Mouse (Mus musculus) limb, embryonic 13.5 days (tissue): ENCODE data around the gene Zmat5. TPM values are rescaled to one million over a fixed set of nuclear protein-coding genes. Genes with fewer than 3 reads are reported as not detected.
A peak's percentile ranks its signal among the peaks of the same experiment; 100 is the strongest.

Experiments used
- ATAC-seq: fragments of 200-750 bp; cut with Nextera tagmentation; 2 replicates; pipeline ENCODE4 v1.8.0; 2017; ENCODE audit warnings: low read depth, moderate number of reproducible peaks, moderate TSS enrichment; ENCODE audit not compliant: low FRiP score
- H3K27ac ChIP-seq: fragments of 300-500 bp; sonication (generic); 2 replicates; pipeline ENCODE4 v1.5.1; 2015; ENCODE audit warnings: inconsistent platforms, mild to moderate bottlenecking, moderate library complexity
- H3K27me3 ChIP-seq: fragments of 300-500 bp; sonication (generic); 2 replicates; pipeline ENCODE4 v1.6.1; 2015; ENCODE audit warnings: mild to moderate bottlenecking, inconsistent platforms
- H3K36me3 ChIP-seq: fragments of 300-500 bp; sonication (generic); 2 replicates; pipeline ENCODE4 v1.6.1; 2015; ENCODE audit warnings: inconsistent platforms, mild to moderate bottlenecking, moderate library complexity
- H3K4me1 ChIP-seq: fragments of 300-500 bp; sonication (generic); 2 replicates; pipeline ENCODE4 v1.6.1; 2015; ENCODE audit warnings: inconsistent platforms
- H3K4me2 ChIP-seq: fragments of 300-500 bp; sonication (generic); replicated peaks from 2 replicates; pipeline ENCODE4 v1.6.1; 2015; ENCODE audit warnings: inconsistent platforms, mild to moderate bottlenecking, moderate library complexity
- H3K4me3 ChIP-seq: fragments of 300-500 bp; sonication (generic); 2 replicates; pipeline ENCODE4 v1.5.1; 2015; ENCODE audit warnings: moderate library complexity, mild to moderate bottlenecking, inconsistent platforms
- H3K9ac ChIP-seq: fragments of 300-500 bp; sonication (generic); 2 replicates; pipeline ENCODE4 v1.6.1; 2015; ENCODE audit warnings: mild to moderate bottlenecking, inconsistent platforms
- H3K9me3 ChIP-seq: fragments of 300-500 bp; sonication (generic); 2 replicates; pipeline ENCODE4 v1.6.1; 2016; ENCODE audit warnings: inconsistent platforms
- WGBS: fragments of 180-500 bp; shearing (Covaris S2); methylation state at CpG from one replicate; pipeline ENCODE4 v1.1.7; 2015; 5-methylcytosine and 5-hydroxymethylcytosine counted together
- polyA plus RNA-seq: library from polyadenylated mRNA; unstranded; fragments of >200 nt; fragmentation: Nextera tagmentation; extraction: Ambion mirVana; gene quantifications from 2 replicates; pipeline ENCODE4 v1.2.1, GENCODE M21; 2015

Zmat5 gene
- polyA plus RNA-seq: 63.4 and 65.3 TPM in 2 replicates

DNA sequence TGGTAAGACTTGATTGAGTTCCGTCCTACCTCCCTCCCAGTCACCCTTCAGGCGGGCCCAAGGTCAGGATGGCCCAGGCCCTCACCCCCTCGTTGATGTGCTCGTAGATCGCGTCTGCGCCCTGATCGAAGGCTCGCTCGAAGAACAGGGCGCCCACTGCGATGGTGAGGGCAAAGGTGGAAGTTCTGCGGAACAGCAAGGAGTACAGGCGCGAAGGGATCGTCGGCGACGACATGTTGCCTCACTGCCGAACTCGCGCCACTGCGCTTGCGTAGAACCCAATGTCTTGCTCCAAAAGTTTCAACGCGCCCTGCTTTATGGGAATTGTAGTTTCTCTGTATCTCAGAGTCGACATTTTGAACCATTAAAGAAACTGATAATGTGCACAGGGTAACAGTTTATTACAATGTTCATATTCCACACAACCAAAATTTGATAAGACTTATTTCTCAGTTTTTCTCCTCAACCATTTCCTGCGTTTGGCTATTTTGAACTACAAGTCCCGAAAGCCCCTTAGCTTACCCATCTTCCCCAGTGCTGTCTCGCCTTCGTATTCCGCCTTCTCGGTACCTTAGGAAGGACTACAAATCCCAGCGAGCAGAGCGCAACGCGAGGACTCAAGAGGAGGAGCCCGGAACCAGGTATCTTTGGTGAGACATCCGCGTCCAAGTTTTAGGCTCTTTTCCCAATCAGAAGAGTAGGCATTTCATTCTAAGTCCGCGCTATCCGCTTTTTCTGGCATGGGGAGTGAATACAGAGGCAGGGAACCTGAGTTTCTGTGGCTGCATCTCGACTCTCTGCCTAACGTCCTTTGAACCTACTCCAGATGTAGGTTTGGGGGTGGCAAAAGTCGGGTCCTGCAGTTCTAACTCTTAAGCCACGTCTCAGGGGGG, at the start of gene Zmat5, which contains the start of gene Uqcr10:
Zmat5 (plus strand) TSS at position 607 of the 893 bp plus-strand sequence.
Uqcr10 (minus strand) TSS at position 271 of the 893 bp plus-strand sequence.
- peak within 1 kb of the TSS; percentile 82 for H3K4me2 ChIP-seq
- no peaks in the 10 kb centered on the region for H3K27me3 ChIP-seq
- peak; percentile 98 for ATAC-seq
- peak within 1 kb of the TSS; percentile 84 for H3K9ac ChIP-seq
- H3K4me1 ChIP-seq: peaks cover 17% of the 10 kb centered on the region
- no peaks in the 10 kb centered on the region for H3K9me3 ChIP-seq
- H3K36me3 ChIP-seq: peaks cover 20% of the 10 kb centered on the region
- H3K27ac ChIP-seq: peak within 1 kb of the TSS; percentile 45; the same call in 1 of the 2 replicates
- WGBS: under 1% methylated on average over 47 of the region's 47 CpGs
- peak within 1 kb of the TSS; percentile 70 for H3K4me3 ChIP-seq

DNA sequence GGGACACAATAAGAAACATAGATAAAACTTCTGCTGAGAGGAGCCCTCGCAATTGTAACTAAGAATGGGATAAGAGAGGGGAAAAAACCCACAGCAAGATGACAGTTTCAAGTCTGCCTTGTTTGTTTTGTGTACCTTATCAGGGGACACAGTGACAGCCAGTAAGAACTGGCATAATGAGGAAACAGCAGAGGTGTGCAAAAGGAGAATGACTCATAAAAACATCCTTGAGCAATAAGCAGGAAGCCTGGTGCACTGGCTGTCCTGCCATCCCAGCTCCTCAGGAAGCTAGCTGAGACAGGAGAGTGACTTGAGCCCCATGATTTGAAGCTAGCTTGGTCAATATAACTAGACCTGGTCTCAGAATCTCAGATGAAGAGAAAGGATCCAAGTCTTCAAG, 44.7 kb upstream of the Zmat5 start:
- Histone ChIP-seq H3K27ac (no peak overlapping the region), H3K4me2 (no peak overlapping the region), H3K9ac (no peak overlapping the region), H3K4me3 (no peak overlapping the region), H3K9me3 (no peaks in the 10 kb centered on the region), H3K4me1 (no peaks in the 10 kb centered on the region), H3K27me3 (no peaks in the 10 kb centered on the region), H3K36me3 (peaks cover 77% of the 10 kb centered on the region)
- ATAC-seq: no peak
- 95% methylated on average over 1 of the region's 1 CpGs for WGBS

DNA sequence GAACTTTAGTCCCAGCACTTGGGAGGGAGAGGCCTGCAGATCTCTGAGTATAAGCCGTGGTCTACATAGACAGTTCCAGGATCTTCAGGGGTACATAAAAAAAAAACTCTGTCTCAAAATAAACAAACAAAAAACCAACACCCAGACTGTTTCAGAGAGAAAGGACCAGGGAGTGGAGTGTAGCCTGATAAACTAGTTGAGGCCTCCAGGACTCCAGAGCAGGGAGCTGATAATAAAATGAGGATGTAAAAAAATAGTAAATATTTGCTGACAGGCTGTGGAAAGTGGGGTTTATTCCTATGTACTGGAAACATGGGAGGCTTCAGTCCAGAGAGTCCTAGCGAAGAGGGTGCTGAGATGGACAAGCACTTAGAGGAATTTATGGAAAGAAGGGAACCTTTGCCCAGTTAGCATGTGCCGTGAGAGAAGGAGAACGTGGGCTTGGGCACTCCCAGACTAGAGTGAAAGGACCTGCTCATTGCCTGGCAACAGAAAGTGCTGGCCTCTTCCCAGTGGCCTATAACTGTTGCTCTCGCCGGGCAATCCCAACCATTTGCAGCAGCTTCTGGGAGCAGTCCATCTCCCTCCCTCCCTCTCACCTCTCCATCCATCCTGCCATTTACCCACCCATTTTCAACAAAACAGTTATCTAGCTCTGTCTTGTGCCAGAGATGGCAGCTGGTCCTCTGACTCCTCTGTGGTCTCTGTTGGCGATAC, 44.0 kb upstream of the Zmat5 start:
- no peak for ATAC-seq
- peaks cover 70% of the 10 kb centered on the region for H3K36me3 ChIP-seq
- H3K9me3 ChIP-seq: no peaks in the 10 kb centered on the region
- H3K9ac ChIP-seq: no peak overlapping the region
- H3K4me3 ChIP-seq: no peak overlapping the region
- H3K27me3 ChIP-seq: no peaks in the 10 kb centered on the region
- WGBS: 87% methylated on average over 7 of the region's 7 CpGs
- no peak overlapping the region for H3K4me2 ChIP-seq
- no peak overlapping the region for H3K27ac ChIP-seq
- H3K4me1 ChIP-seq: no peaks in the 10 kb centered on the region

DNA sequence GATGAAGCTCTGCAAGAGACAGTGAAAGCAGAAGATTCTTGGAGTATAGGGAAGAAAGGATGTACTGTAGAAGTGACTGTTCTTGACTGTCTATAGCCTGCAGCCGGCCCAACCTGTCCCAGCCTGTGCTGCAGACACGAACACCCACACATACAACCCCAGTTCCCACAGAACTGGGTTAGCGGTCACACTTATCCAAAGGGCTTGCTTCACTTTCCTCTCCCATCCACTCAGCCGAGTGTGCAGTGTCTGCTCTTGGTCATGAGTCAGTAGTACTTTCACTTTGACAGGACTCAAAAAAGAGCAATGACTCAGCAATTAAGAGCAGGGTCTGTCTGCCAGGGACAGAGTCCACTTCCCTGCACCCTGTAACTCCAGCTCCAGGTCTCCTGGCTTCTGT, 43.2 kb upstream of the Zmat5 start:
- H3K27ac ChIP-seq: no peak overlapping the region
- peaks cover 62% of the 10 kb centered on the region for H3K36me3 ChIP-seq
- H3K4me1 ChIP-seq: no peaks in the 10 kb centered on the region
- H3K27me3 ChIP-seq: no peaks in the 10 kb centered on the region
- no peaks in the 10 kb centered on the region for H3K9me3 ChIP-seq
- H3K9ac ChIP-seq: no peak overlapping the region
- no peak overlapping the region for H3K4me3 ChIP-seq
- 83% methylated on average over 4 of the region's 4 CpGs for WGBS
- no peak for ATAC-seq
- H3K4me2 ChIP-seq: no peak overlapping the region

DNA sequence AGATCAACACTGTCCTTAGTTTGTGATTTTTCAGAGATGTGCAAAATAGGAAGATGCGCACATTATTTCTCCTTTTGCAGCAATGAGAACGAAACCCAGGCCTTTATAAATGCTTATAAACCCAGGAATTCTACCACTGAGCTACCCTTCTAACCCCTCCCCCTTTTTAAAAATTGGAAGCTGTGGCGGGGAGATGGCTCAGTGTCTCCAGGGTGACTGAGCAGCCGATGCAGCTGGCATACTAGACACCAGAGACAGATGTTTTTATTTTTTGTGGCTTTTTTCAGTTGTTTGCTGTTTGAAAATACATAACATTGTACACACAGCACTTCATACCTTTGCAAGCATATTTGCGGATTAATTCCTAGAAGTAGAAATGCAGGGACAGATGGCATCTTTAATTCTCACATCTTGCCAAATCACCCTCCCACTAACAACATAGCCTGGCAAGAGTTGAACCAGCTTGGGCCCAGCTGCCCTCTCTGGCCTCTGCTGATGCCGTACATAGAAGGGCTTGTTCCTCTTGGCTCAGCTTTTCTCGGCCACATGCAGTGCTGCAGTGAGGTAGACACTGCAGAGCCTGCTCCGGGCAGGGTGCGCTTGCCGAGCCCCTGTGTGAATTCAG, 42.5 kb upstream of the Zmat5 start:
- ATAC-seq: no peak
- no peaks in the 10 kb centered on the region for H3K9me3 ChIP-seq
- H3K4me2 ChIP-seq: no peak overlapping the region
- no peak overlapping the region for H3K27ac ChIP-seq
- no peaks in the 10 kb centered on the region for H3K27me3 ChIP-seq
- WGBS: 86% methylated on average over 10 of the region's 10 CpGs
- H3K36me3 ChIP-seq: peaks cover 60% of the 10 kb centered on the region
- H3K4me3 ChIP-seq: no peak overlapping the region
- no peaks in the 10 kb centered on the region for H3K4me1 ChIP-seq
- H3K9ac ChIP-seq: no peak overlapping the region

DNA sequence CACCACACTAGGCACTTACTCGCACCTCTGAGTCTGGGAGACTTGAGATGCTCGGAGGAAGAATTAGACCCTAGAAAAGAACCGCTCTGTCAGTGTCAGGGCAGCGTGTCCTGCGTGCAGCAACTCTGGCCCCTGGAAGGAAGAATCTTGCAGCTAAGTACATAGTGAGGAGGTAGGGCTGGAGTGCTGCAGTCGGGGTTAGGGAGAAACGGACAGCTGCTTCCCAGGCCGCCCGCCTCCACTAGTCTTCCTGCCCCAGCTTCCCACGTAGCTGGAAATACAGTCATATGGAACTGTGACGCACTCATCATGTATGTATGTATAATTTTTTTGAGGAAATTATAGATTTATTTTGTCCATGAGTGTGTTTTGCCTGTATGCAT, 42.0 kb upstream of the Zmat5 start:
- Histone ChIP-seq H3K4me3 (no peak overlapping the region), H3K9ac (no peak overlapping the region), H3K36me3 (peaks cover 55% of the 10 kb centered on the region), H3K9me3 (no peaks in the 10 kb centered on the region), H3K4me1 (no peaks in the 10 kb centered on the region), H3K27me3 (no peaks in the 10 kb centered on the region), H3K4me2 (no peak overlapping the region), H3K27ac (no peak overlapping the region)
- WGBS: 94% methylated on average over 11 of the region's 11 CpGs
- ATAC-seq: no peak

DNA sequence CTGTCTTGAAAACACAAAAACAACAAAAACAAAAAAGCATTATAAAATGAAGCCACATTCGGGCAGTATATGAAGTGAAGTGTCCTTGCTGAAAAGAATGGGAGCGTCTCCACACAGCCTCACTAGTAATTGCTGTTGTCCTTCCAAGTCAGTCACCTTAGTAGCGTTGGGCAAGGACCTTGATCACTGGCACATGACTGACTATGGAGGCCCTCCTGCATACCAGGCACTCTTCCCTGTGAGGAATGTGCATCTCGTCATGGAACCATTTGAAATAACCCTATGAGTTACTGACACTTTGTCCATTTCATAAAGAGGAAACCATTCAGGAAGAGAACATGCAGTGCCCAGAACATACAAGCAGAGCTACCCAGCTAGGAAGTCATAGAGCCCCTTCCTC, 32.7 kb upstream of the Zmat5 start:
- 89% methylated on average over 4 of the region's 4 CpGs for WGBS
- peaks cover 67% of the 10 kb centered on the region for H3K36me3 ChIP-seq

DNA sequence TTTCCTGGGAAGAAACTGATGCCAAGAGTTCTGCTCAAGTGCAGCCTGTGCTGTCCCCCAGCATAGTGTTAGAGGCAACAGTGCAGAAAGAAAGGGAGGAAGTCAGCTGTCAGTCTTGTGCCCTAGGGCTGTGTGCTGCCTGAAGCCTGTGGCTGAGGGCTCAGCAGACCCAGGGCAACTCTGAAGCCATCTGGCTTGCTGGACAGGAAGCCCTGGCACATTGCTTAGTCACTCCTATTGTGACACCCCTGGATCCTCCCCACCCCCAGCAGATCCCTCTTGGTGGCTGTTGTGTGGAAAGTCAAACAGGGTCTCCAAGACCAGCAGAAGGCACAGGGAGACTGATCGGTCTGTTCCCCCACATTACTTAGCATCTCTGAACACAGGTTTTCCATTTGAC, 29.9 kb upstream of the Zmat5 start:
- 94% methylated on average over 1 of the region's 1 CpGs for WGBS
- no peaks in the 10 kb centered on the region for H3K27me3 ChIP-seq
- no peak for ATAC-seq
- H3K36me3 ChIP-seq: peaks cover 71% of the 10 kb centered on the region
- no peak overlapping the region for H3K4me2 ChIP-seq
- no peaks in the 10 kb centered on the region; the same call in 1 of the 2 replicates for H3K9me3 ChIP-seq
- no peak overlapping the region for H3K27ac ChIP-seq
- H3K4me3 ChIP-seq: no peak overlapping the region
- H3K9ac ChIP-seq: no peak overlapping the region
- peaks cover 13% of the 10 kb centered on the region for H3K4me1 ChIP-seq

More for the DNA sequence above, 32.7 kb upstream of the Zmat5 start:
- no peaks in the 10 kb centered on the region for H3K27me3 ChIP-seq
- no peak overlapping the region for H3K27ac ChIP-seq
- no peak overlapping the region for H3K9ac ChIP-seq
- no peaks in the 10 kb centered on the region; the same call in 1 of the 2 replicates for H3K9me3 ChIP-seq
- no peaks in the 10 kb centered on the region for H3K4me1 ChIP-seq
- no peak overlapping the region for H3K4me2 ChIP-seq
- no peak for ATAC-seq
- H3K4me3 ChIP-seq: no peak overlapping the region

DNA sequence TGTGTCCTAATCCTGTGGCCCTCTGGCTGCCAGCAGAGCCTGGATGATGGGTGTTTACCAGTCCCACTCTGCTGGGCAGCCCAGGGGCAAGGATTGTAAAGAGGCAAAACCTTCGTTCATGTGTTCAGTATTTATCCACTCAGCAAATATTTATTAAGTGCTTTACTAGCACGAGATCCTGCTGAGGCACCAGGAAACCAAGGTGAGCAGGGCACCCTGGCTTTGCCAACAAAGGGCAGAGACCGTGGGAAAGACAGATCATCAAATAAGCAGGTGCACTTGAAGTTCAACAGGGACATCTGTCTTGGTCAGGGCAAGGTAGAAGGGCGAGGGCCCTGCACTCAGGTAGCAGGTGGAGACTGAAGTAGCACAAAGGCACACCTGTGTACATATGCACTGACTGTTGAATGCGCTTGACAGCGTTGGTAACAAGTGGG, 29.3 kb upstream of the Zmat5 start:
- Histone ChIP-seq H3K27ac (no peak overlapping the region), H3K36me3 (peaks cover 74% of the 10 kb centered on the region), H3K9me3 (no peaks in the 10 kb centered on the region; the same call in 1 of the 2 replicates), H3K4me2 (no peak overlapping the region), H3K9ac (no peak overlapping the region), H3K27me3 (no peaks in the 10 kb centered on the region), H3K4me1 (peaks cover 18% of the 10 kb centered on the region), H3K4me3 (no peak overlapping the region)
- WGBS: 85% methylated on average over 6 of the region's 6 CpGs
- ATAC-seq: no peak

DNA sequence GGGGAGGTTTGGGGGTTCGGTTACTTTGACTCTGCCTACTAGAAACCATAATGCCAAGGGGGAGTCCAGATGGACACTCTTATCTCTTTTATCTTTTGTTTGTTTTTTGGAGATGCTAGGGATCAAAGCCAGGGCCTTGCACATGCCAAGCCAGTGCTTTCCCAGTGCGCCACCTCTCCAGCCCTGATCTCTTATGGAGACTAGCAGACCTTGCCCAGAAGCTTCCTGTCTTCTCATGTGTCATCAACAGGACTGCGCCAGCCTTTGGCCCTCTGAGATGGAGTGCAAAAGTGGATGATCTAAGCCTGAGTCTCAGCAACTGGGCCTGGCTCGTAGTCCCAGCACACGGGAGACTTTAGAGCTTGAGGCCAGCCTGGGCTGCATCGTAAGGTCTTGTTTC, 28.8 kb upstream of the Zmat5 start:
- no peak overlapping the region for H3K4me2 ChIP-seq
- WGBS: 88% methylated on average over 6 of the region's 6 CpGs
- H3K36me3 ChIP-seq: peaks cover 74% of the 10 kb centered on the region
- H3K4me1 ChIP-seq: peaks cover 20% of the 10 kb centered on the region
- H3K9ac ChIP-seq: no peak overlapping the region
- no peak overlapping the region for H3K27ac ChIP-seq
- H3K27me3 ChIP-seq: no peaks in the 10 kb centered on the region
- no peak overlapping the region for H3K4me3 ChIP-seq
- ATAC-seq: no peak
- no peaks in the 10 kb centered on the region; the same call in 1 of the 2 replicates for H3K9me3 ChIP-seq

DNA sequence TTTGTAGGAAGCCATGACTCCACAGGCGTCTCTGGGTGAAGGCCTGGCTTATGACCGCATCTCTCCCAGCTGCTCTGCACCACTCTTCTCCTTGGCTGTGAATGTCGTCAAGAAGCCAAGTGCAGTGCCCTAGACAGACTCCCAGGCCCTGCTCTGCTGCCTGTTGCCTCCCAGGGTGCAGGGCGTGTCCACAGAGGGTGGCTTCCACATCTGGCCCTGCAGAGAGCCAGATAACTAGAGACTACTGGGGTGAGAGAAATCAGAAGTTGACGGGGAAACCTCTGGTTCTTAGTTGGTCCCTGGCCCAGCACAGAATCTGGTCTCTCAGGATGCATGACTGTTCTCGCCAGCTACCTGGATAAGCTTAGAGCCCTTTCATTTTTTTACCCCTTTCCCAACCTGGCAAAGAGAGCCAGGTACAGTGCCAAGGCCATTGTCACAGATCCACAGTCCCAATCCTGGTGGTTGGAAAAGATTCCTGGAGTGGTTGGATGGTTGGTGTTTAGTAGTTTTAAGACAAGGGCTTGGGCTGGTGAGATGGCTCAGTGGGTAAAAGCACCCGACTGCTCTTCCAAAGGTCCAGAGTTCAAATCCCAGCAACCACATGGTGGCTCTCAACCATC, 27.1 kb upstream of the Zmat5 start:
- peaks cover 83% of the 10 kb centered on the region for H3K36me3 ChIP-seq
- no peak for ATAC-seq
- WGBS: 80% methylated on average over 7 of the region's 7 CpGs

More for the DNA sequence above, 27.1 kb upstream of the Zmat5 start:
- peaks cover 20% of the 10 kb centered on the region for H3K4me1 ChIP-seq
- H3K4me2 ChIP-seq: no peak overlapping the region
- H3K27me3 ChIP-seq: no peaks in the 10 kb centered on the region
- H3K9me3 ChIP-seq: no peaks in the 10 kb centered on the region; the same call in 1 of the 2 replicates
- H3K27ac ChIP-seq: no peak overlapping the region
- no peak overlapping the region for H3K9ac ChIP-seq
- no peak overlapping the region for H3K4me3 ChIP-seq
